Mouse (Mus musculus) stomach, postnatal 0 days (tissue): ENCODE results near the gene Arrdc5.

Source experiments
- CTCF ChIP-seq: IDR thresholded peaks from 2 replicates; pipeline ENCODE4 v1.5.1; 2016; ENCODE audit warnings: antibody characterized with exemption, low read depth, mild to moderate bottlenecking, moderate library complexity
- EP300 ChIP-seq: optimal IDR thresholded peaks from 2 replicates; pipeline ENCODE3; 2016; ENCODE audit warnings: antibody characterized with exemption

- no peak for TF ChIP-seq CTCF
- no peak for TF ChIP-seq EP300
Observed at GRCm38 (mm10) chr17:56305156-56305555, 5.1 kb upstream of the Arrdc5 start.
